29 mouse cellular contexts compared by ENCODE assay signal in genomic region chr11:8471535-8471934, GRCm38 (mm10).
"Had no signal": no experiment of that assay in that cellular context is flagged by ENCODE, and none has a peak within 500 bp of the region (broad histone marks: within the 10 kb centered on the region; RNA-seq: fewer than 3 reads in every experiment).

No protein-coding gene starts in this region.

- H3K27me3 ChIP-seq: embryonic facial prominence, embryonic 12.5 days; embryonic facial prominence, embryonic 13.5 days; embryonic facial prominence, embryonic 15.5 days; forebrain, embryonic 12.5 days; forebrain, embryonic 13.5 days; forebrain, embryonic 15.5 days had no signal

- H3K9me3 ChIP-seq: embryonic facial prominence, embryonic 10.5 days; embryonic facial prominence, embryonic 12.5 days; embryonic facial prominence, embryonic 13.5 days; embryonic facial prominence, embryonic 15.5 days; forebrain, embryonic 10.5 days; forebrain, embryonic 12.5 days; forebrain, embryonic 13.5 days; forebrain, embryonic 15.5 days had no signal

- H3K9ac ChIP-seq: embryonic facial prominence, embryonic 12.5 days; embryonic facial prominence, embryonic 13.5 days; embryonic facial prominence, embryonic 15.5 days; forebrain, embryonic 12.5 days; forebrain, embryonic 13.5 days; forebrain, embryonic 15.5 days; forebrain, postnatal 0 days had no signal

- H3K4me2 ChIP-seq: embryonic facial prominence, embryonic 12.5 days; embryonic facial prominence, embryonic 13.5 days; embryonic facial prominence, embryonic 15.5 days; forebrain, embryonic 12.5 days; forebrain, embryonic 13.5 days; forebrain, embryonic 15.5 days had no signal

- ATAC-seq: forebrain, embryonic 13.5 days; forebrain, embryonic 14.5 days; forebrain, embryonic 15.5 days; forebrain, embryonic 16.5 days; forebrain, postnatal 0 days had no signal

- H3K36me3 ChIP-seq: forebrain, embryonic 12.5 days; forebrain, embryonic 15.5 days had no signal

- DNase-seq: cerebellum, adult 18-20 months; cerebellum, adult 2 months; cerebellum, adult 8-10 months; cerebellum, adult 9-10 months; cerebellum, adult 9-11 months; cerebellum, postnatal 10 days; cerebellum, postnatal 14 days; cerebellum, postnatal 25 days; cerebellum, postnatal 36 days; embryo, embryonic 11 days; forebrain, postnatal 0 days; gastrocnemius, adult 2 months; gastrocnemius, postnatal 10 days; gastrocnemius, postnatal 14 days; gastrocnemius, postnatal 25 days; heart, adult 11 months; heart, adult 18-20 months; heart, adult 2 months had no signal

- H3K27ac ChIP-seq: embryonic facial prominence, embryonic 10.5 days; embryonic facial prominence, embryonic 12.5 days; embryonic facial prominence, embryonic 13.5 days; embryonic facial prominence, embryonic 15.5 days; forebrain, embryonic 10.5 days; forebrain, embryonic 12.5 days; forebrain, embryonic 13.5 days; forebrain, embryonic 15.5 days; gastrocnemius, adult 2 months; heart, adult 2 months had no signal

- H3K4me3 ChIP-seq: embryonic facial prominence, embryonic 10.5 days; embryonic facial prominence, embryonic 12.5 days; embryonic facial prominence, embryonic 13.5 days; embryonic facial prominence, embryonic 15.5 days; erythroblast, embryonic 14.5 days; forebrain, embryonic 10.5 days; forebrain, embryonic 12.5 days; forebrain, embryonic 13.5 days; forebrain, embryonic 15.5 days; gastrocnemius, adult 2 months; heart, adult 2 months had no signal
